In the genomic region with DNA sequence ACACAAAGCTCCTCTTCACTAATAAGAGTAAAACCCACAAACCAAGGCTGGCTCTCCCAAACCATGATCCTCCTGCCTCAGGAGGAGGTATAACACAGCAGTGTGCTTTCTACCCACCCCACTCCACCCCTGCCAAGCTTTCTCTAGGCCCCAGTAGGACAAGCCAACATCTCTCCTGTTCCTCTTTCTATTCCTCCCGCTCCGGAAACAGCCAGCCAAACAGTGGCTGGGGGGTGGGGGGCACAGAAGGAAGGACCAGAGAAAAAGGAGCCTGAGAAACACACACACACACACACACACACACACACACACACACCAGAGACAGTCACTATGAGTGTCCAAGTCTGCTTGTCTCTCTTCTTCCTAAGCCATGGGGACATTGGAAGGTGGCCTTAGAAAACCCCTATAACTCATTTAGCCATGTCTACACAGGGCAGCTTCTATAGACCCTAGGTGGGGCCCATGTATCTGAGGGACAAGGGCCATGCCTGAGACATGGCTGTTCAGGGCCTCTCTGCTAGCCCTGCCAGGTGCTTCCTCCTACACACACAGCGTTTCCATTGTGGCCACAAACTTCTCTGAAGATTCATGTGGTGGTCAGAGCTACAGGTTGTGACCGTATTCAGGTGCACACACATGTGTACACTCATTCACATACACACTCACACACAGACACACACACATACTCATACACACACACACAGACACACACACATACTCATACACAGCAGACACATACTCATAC, we compare ENCODE assay signal across 16 mouse cellular contexts. TPM values are rescaled to one million over a fixed set of nuclear protein-coding genes. Genes with fewer than 3 reads are reported as not detected.
A peak's percentile ranks its signal among the peaks of the same experiment; 100 is the strongest.
DNase-seq lines count a peak whose midpoint lies in the region; ATAC-seq and TF ChIP-seq lines count a peak whose summit lies in the region.
"Had no signal": no experiment of that assay in that cellular context is flagged by ENCODE, and none has a peak within 500 bp of the region (broad histone marks: within the 10 kb centered on the region; RNA-seq: fewer than 3 reads in every experiment).

No protein-coding gene starts in this region.

- H3K27ac ChIP-seq in small intestine, adult 2 months (ENCODE audit: insufficient read depth, low read depth, low read length), result peak overlapping the region; percentile 60; the same call in 1 of the 2 replicates
- H3K27ac ChIP-seq: embryonic facial prominence, embryonic 12.5 days; hindbrain, embryonic 14.5 days; kidney, postnatal 0 days had no signal

- no peak for TF ChIP-seq CTCF in small intestine, adult 2 months (IDR thresholded peaks at IDR 0.05; ENCODE audit: extremely low read depth, insufficient read length, insufficient replicate concordance, low read depth, low read length)

- ATAC-seq in granulocyte monocyte progenitor cell, adult 5-6 weeks (replicated peaks; ENCODE audit: poor library complexity, severe bottlenecking), result peak; percentile 63
- no peak for ATAC-seq in erythroid progenitor cell, adult 5-6 weeks (replicated peaks; ENCODE audit: low FRiP score, poor library complexity, severe bottlenecking)
- ATAC-seq: intestine, postnatal 0 days; midbrain, embryonic 16.5 days had no signal

- WGBS in small intestine, adult 2 months, result 84% methylated on average over 4 of the region's 4 CpGs

- H3K4me3 ChIP-seq in small intestine, adult 2 months (ENCODE audit: low read depth, low read length), result no peak overlapping the region
- H3K4me3 ChIP-seq: embryonic facial prominence, embryonic 12.5 days had no signal

- no peak for TF ChIP-seq POLR2A in small intestine, adult 2 months (IDR thresholded peaks at IDR 0.05; ENCODE audit: low read depth, low read length)

- no peaks in the 10 kb centered on the region for H3K27me3 ChIP-seq in small intestine, adult 2 months (ENCODE audit: control insufficient read depth, insufficient read depth, low read length)
- H3K27me3 ChIP-seq: embryonic facial prominence, embryonic 12.5 days had no signal

- peak; percentile 52 for DNase-seq in layer of hippocampus, adult 11-12 months (ENCODE audit: low spot score)
- no peak for DNase-seq in layer of hippocampus, postnatal 10 days (ENCODE audit: low spot score in 2 of 2)
- DNase-seq in B cell, adult 2 months, result peak; percentile 17 to 20
- DNase-seq in urinary bladder, adult 2 months (ENCODE audit: low spot score), result no peak
- DNase-seq in adrenal gland, postnatal 10 days, result no peak
- DNase-seq: cerebellum, postnatal 10 days; gastrocnemius, postnatal 25 days had no signal

- no peaks in the 10 kb centered on the region for H3K36me3 ChIP-seq in small intestine, adult 2 months (ENCODE audit: control insufficient read depth, insufficient read depth, low read length)

- no peaks in the 10 kb centered on the region; the same call in 1 of the 2 replicates for H3K4me1 ChIP-seq in small intestine, adult 2 months (ENCODE audit: control insufficient read depth, insufficient read depth, insufficient read length, low read length)
- H3K4me1 ChIP-seq: embryonic facial prominence, embryonic 12.5 days had no signal

RNA-seq across cellular contexts. Expression of gene Slc29a3, which starts 12.8 kb away (rescaled TPM):
- total RNA-seq in layer of hippocampus, postnatal 10 days (2021), result 10 to 100 TPM; 13.8 to 14.9 TPM
- 42.0 and 51.0 TPM in 2 replicates for total RNA-seq in granulocyte monocyte progenitor cell, adult 5-6 weeks (2014; fragmentation: Nextera tagmentation)
- total RNA-seq in granulocyte monocyte progenitor cell, adult 5-6 weeks (2017), result 12.5 and 15.2 TPM in 2 replicates
- polyA plus RNA-seq in small intestine, adult 2 months (2012; rRNA removed), result 3.8 and 5.0 TPM in 2 replicates
- total RNA-seq in erythroid progenitor cell, adult 5-6 weeks (2015; ENCODE audit: low replicate concordance), result 9.6 and 17.7 TPM in 2 replicates
- total RNA-seq in erythroid progenitor cell, adult 5-6 weeks (2017; ENCODE audit: low replicate concordance), result 2.6 and 2.7 TPM in 2 replicates
- polyA plus RNA-seq in urinary bladder, adult 2 months (2012; rRNA removed), result 5.5 and 7.8 TPM in 2 replicates
- total RNA-seq in adrenal gland, postnatal 10 days (2021), result 10 to 100 TPM; 13.5 to 18.0 TPM

RNA-seq across cellular contexts. Expression of gene Cdh23, which starts 43.5 kb away (rescaled TPM):
- total RNA-seq in layer of hippocampus, postnatal 10 days (2021), result 1 to 10 TPM; 2.9 to 4.5 TPM
- 0.81 TPM in 1 of 2 replicates, not detected in the other for total RNA-seq in granulocyte monocyte progenitor cell, adult 5-6 weeks (2014; fragmentation: Nextera tagmentation)
- 0.13 TPM in 1 of 2 replicates, not detected in the other for total RNA-seq in granulocyte monocyte progenitor cell, adult 5-6 weeks (2017)
- 0.33 and 0.35 TPM in 2 replicates for polyA plus RNA-seq in small intestine, adult 2 months (2012; rRNA removed)
- total RNA-seq in erythroid progenitor cell, adult 5-6 weeks (2015; ENCODE audit: low replicate concordance), result not detected in 2 replicates
- total RNA-seq in erythroid progenitor cell, adult 5-6 weeks (2017; ENCODE audit: low replicate concordance), result 0.26 TPM in 1 of 2 replicates, not detected in the other
- polyA plus RNA-seq in urinary bladder, adult 2 months (2012; rRNA removed), result 0.22 and 0.48 TPM in 2 replicates
- 1 to 10 TPM; 2.5 to 7.2 TPM for total RNA-seq in adrenal gland, postnatal 10 days (2021)
- total RNA-seq: liver, adult 2 months had no signal
- polyA plus RNA-seq: liver, adult 2 months had no signal

Comparison
In these comparisons a context has a peak if more than half of its experiments do, and no peak if none do; other contexts are left out.
1. DNase-seq: peak in layer of hippocampus, adult 11-12 months (single experiment) and B cell, adult 2 months (2 of 2); none in layer of hippocampus, postnatal 10 days (0 of 2), urinary bladder, adult 2 months (single experiment) and adrenal gland, postnatal 10 days (single experiment).